Mouse (Mus musculus) kidney, adult 2 months (tissue): ENCODE results near the gene Mapk9.

ENCODE experiments used
- CTCF ChIP-seq: fragments of 200-500 bp; conservative IDR thresholded peaks from 2 replicates; pipeline ENCODE4 v1.5.1; 2011; ENCODE audit warnings: low read depth, mild to moderate bottlenecking, control low read depth, low read length, moderate library complexity, mixed read lengths; ENCODE audit not compliant: insufficient read depth, insufficient read length
- POLR2A ChIP-seq: fragments of 200-500 bp; IDR thresholded peaks from one replicate; pipeline ENCODE4 v1.6.1; 2011; ENCODE audit warnings: low read depth, low read length, control low read depth

- TF ChIP-seq CTCF (no peak), POLR2A (no peak)
These were observed 26.9 kb upstream of the Mapk9 start for GRCm38 (mm10) chr11:49819676-49820075.
